Mouse (Mus musculus): Measurements from ENCODE around the gene Trap1a. TPM values are rescaled to one million over a fixed set of nuclear protein-coding genes. Genes with fewer than 3 reads are reported as not detected.
"Not testable (repeated sequence)": the region's sequence is repeated elsewhere in the genome, so short reads cannot be mapped to it uniquely, and the experiment has no call there.

Trap1a gene
- not detected for total RNA-seq (2021)
- long read RNA-seq, experiment 1 = 0 reads
- long read RNA-seq, experiment 2 = 0 reads

DNA sequence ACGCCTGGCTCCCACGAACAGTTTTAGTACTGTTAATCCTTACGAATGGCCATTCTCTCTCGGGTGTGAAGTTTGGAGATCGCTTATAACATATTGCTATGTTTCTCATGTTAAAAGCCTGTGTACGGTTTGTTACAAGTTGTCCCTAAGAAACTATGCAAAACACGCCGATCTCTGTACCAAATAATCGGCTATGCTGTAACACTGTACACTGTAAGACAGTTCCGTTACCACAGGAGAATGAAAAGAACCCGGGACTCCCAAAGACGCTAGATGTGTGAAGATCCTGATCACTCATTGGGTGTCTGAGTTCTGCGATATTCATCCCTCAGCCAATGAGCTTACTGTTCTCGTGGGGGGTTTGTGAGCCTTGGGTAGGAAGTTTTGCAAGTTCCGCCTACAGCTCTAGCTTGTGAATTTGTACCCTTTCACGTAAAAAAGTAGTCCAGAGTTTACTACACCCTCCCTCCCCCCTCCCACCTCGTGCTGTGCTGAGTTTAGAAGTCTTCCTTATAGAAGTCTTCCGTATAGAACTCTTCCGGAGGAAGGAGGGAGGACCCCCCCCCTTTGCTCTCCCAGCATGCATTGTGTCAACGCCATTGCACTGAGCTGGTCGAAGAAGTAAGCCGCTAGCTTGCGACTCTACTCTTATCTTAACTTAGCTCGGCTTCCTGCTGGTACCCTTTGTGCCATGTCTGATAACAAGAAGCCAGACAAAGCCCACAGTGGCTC is at the start of gene Trap1a:
Gene Trap1a (plus strand): TSS at position 421 of the 732 bp plus-strand sequence.
- intact Hi-C loops (cut with DNase I) = no loop called here
- no peak within 1 kb of the TSS for H3K27ac ChIP-seq
- DNase-seq = no peak
- TF ChIP-seq CTCF (IDR thresholded peaks at IDR 0.05) = no peak
- H3K4me3 ChIP-seq = no peak within 1 kb of the TSS

DNA sequence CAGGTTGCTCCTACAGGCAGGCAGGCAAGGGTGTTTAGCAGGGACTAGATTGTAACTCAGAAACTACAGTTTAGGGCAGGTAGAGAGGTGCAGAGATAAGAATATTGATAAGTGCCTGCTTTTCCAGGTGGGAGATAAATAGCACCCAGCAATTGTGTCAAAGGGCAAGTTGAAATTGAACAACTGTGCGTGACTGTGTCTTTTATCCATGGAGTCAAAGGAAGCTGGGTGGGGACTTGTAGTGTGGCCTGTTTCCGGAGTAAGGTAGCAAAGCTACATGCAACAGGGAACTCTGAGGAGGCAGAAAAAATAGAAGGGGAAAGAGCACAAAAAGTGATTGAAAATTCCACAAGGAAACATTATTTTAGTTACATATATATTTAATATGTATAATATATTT is 40.4 kb upstream of the Trap1a start:
- no peak for DNase-seq
- intact Hi-C loops (cut with DNase I) = no loop called here
- no peak for TF ChIP-seq CTCF (IDR thresholded peaks at IDR 0.05)
- Histone ChIP-seq H3K4me3 (no peak overlapping the region), H3K27ac (no peak overlapping the region)

DNA sequence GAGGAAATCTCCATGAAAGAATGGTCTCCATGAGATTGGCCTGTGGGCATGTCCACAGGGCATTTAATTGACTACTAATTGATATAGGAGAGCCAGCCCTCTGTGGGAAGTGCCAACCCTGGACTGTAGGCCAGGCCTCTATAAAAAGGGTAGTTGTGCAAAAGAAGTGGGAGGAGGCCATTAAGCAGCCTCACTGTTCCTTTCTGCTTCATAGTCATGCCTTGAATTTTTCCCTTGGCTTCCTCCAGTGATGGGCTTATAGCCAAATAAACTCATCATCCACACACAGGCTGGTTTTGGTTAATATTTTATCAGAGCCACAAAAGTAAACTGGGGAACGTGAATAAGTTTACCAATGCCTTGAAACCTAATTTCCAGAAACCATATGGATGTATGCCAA is 38.2 kb upstream of the Trap1a start:
- TF ChIP-seq CTCF (IDR thresholded peaks at IDR 0.05) = no peak
- intact Hi-C loops (cut with DNase I) = no loop called here
- no peak for DNase-seq
- no peak overlapping the region for H3K27ac ChIP-seq
- no peak overlapping the region for H3K4me3 ChIP-seq

DNA sequence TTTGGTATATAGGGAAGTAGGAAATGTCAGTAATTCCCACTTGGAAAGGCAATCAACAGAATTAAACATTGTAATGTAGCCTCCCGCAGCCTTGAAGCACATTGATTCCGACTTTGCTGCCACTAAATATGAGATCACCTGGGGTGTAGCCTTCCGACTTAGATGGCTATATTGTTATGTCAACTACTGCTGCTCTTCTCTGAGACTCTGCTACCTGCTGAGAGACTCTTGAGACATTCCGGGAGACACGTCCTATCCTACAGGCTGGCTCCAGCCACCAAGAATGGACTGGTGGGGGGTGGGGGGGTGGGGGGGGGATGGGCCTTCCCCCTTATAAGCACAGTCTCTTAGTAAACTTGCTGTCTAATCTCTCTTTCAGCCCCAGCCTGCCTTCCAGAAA is 16.1 kb upstream of the Trap1a start:
- DNase-seq; intact Hi-C loops (cut with DNase I); H3K4me3 ChIP-seq; H3K27ac ChIP-seq: not testable (repeated sequence)

DNA sequence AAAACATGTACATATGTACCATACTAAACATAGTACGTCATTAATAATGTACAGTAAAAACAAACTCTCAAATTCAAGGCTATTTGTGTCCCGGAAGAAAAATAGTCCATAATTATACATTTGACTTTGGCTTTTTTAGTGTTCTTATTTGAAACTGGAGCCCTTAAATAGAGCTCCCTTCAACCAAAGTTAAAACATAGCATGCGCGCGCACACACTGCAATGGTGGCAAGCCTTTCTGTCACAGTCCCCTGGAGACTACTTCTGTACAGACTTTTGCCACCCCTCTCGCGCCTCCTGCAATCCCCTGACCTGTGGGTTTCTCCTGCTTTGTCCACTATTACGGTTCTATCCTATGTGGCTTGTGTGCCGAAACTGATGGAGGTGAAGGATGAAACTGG is 900 bp upstream of the Trap1a start:
- intact Hi-C loops (cut with DNase I) = no loop called here
- DNase-seq = no peak

DNA sequence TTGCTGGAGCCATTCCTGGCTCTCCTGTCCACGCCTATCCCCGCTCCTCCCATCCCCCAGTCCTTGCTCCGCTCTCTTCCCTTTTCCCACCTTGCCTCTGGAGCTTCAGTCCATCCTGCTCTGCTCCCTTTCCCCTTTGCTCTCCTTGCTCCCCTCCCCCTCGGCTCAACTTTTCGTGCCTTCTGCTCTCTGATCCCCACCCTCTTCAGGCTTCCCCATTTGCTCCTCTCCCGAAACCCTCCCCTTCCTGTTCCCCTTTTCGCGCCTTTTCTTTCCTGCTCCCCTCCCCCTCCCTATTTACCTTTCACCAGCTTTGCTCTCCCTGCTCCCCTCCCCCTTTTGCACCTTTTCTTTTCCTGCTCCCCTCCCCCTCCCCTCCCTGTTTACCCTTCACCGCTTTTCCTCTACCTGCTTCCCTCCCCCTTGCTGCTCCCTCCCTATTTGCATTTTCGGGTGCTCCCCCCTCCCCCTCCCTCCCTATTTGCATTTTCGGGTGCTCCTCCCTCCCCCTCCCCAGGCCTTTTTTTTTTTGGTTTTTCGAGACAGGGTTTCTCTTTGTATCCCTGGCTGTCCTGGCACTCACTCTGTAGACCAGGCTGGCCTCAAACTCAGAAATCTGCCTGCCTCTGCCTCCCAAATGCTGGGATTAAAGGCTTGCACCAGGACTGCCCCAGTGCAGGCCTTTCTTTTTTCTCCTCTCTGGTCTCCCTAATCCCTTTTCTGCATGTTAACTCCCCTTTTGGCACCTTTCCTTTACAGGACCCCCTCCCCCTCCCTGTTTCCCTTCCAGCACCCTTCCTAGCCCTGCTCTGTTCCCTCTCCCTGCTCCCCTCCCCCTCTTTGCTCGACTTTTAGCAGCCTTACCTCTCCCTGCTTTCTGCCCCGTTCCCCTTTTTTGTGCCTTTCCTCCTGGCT is 1.3 kb downstream of the Trap1a start:
- intact Hi-C loops (cut with DNase I) = no loop called here
- Histone ChIP-seq H3K27ac (no peak overlapping the region), H3K4me3 (no peak overlapping the region)
- no peak for TF ChIP-seq CTCF (IDR thresholded peaks at IDR 0.05)
- DNase-seq = no peak

More for the DNA sequence above, 900 bp upstream of the Trap1a start:
- no peak overlapping the region for H3K4me3 ChIP-seq
- TF ChIP-seq CTCF (IDR thresholded peaks at IDR 0.05) = no peak
- H3K27ac ChIP-seq = no peak overlapping the region

DNA sequence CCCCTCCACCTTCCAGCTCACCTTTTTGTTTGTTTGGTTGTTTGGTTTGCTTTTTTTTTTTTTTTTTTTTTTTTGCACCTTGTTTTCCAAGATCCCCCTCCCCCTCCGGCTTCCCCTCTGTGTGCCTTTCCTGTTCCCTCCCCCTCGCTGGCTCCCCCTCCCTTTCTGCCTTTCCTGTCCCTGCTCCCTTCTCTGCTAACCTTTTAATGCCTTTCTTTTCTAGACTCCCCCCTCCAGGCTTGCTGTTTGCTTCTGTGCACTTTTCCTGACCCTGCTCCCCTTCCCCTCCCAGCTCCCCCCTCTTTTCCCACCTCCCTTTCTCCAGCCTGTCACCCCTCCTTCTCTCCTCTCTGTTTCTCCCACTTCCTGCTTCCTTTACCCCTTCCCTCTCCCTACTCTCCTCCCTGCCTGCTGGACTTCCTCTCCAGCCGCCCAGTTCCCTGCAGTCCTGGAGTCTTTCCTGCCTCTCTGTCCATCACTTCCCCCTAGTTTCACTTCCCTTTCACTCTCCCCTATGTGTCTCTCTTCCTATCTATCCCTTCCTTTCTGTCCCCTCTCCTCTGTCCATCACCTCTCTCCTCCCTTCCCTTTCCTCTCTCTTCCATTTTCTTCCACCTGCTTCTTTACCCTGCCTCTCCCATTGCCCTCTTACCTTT is 2.1 kb downstream of the Trap1a start:
- H3K27ac ChIP-seq = no peak overlapping the region
- TF ChIP-seq CTCF (IDR thresholded peaks at IDR 0.05) = no peak
- no peak overlapping the region for H3K4me3 ChIP-seq
- DNase-seq = no peak
- intact Hi-C loops (cut with DNase I) = no loop called here

DNA sequence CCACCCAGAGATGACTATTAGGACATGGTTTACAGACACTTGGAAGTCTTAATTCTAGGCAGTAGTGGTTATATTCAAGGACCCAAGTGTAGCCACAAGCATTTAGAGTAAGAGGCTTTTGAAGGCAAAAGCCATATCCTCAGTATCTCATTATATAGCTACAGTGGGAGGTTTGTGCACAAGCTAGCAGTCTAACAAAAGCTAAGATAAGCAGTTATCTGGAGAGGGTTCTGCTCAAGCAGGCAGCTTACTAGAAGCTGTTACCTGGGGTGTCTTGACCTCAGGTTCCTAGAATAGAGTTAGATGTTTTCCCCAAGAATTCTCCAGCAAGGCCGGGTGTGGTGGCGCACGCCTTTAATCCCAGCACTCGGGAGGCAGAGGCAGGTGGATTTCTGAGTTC is 6.1 kb downstream of the Trap1a start:
- Histone ChIP-seq H3K27ac (no peak overlapping the region), H3K4me3 (no peak overlapping the region)
- intact Hi-C loops (cut with DNase I) = no loop called here
- TF ChIP-seq CTCF (IDR thresholded peaks at IDR 0.05) = no peak
- no peak for DNase-seq

DNA sequence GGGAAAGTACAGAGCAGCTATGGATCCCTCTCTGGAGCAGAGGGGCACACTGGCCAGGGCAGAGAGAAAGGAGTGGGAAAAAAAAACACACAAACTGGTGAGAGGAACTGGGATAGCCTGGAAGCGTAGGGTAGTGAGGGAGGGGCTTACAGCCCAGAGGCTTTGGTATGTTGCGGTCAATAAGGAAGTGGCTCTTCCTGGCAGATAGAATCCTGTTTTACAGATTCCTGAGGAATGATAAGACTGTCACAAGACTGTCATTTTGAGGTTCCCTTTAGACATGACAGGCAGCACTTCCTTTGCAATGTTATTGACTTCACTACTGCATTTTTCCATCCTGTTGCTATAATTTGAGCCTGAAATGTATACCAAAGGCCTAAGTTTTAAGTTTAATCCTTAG is 7.7 kb downstream of the Trap1a start:
- no peak overlapping the region for H3K4me3 ChIP-seq
- no peak for TF ChIP-seq CTCF (IDR thresholded peaks at IDR 0.05)
- intact Hi-C loops (cut with DNase I) = no loop called here
- no peak for DNase-seq
- H3K27ac ChIP-seq = no peak overlapping the region

DNA sequence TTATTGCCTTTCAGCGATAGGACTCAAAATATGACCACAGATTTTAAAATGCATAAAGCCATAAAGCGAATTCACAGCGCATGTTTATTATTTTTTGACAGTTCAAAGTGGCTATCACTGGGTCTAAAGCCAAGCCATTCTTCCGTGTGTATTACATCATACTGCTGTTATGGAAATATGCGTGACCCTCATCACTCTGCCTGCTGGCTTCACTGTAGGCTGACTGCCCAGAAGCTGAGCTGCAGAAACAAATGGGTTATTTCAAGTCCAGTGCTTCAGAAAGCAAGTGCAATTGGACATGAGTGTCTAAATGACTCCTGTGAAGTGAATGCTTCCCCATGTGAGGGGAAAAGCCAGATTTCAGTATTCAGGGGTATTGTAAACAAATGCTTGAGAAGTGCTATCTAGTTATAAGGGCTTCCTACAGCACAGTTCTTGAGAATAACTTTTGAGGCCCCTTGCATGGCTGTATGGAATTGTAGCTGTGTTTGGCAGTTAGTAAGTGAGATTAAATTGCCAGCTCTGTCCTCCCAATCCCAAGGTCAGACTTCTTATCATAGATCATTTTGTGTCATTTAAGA is 18.8 kb downstream of the Trap1a start:
- no peak for TF ChIP-seq CTCF (IDR thresholded peaks at IDR 0.05)
- H3K27ac ChIP-seq = no peak overlapping the region
- H3K4me3 ChIP-seq = no peak overlapping the region
- intact Hi-C loops (cut with DNase I) = no loop called here
- DNase-seq = no peak

DNA sequence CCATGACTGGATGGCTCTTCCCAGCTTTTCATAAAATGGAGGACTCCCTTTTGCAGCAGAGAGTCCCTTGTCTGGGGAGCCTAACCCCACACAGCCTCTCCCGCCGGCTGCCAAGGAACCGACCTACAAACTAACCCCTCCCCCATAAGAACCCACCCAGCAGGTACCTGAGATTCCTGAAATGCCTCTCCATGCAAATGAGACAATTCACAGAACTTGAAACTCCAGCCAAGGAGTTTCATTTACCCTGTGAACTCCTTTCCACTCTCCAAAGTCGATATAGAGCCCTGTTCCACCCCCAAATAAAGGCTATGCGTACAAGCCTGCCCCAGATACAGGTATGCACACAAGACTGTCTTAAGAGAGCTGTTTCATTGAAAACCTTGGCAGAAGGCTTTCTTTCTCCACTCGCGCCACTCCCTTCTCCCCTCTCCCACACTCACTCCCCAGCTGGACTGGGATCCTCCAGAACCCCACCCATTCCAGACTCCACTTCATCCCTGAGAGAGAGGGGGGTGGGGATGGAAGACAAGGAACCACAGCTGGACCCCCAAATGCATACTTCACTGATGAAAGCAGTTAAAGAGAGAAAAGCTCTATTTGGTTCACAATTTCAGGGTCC is 24.3 kb downstream of the Trap1a start:
- no peak for TF ChIP-seq CTCF (IDR thresholded peaks at IDR 0.05)
- no peak overlapping the region for H3K4me3 ChIP-seq
- intact Hi-C loops (cut with DNase I) = no loop called here
- H3K27ac ChIP-seq = no peak overlapping the region
- no peak for DNase-seq

DNA sequence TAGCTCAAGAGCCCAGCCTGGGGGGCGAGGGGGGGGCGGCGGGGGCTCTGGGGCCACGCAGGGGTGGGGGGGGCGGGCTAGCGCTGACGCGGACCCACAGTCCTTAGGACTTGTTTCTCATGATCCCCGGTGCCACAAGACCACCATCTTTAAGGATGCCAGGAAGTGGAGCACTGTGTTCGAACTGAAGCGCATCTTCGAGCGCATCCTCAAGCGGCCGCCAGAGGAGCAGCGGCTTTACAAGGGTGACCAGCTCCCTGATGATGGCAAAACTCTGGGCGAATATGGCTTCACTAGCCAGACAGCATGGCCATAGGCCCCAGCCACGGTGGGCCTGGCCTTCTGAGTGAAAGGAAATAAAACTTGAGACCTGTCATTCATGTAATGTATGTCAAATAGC is 24.9 kb downstream of the Trap1a start:
- intact Hi-C loops (cut with DNase I) = no loop called here
- DNase-seq = no peak
- H3K4me3 ChIP-seq = no peak overlapping the region
- no peak overlapping the region for H3K27ac ChIP-seq
- TF ChIP-seq CTCF (IDR thresholded peaks at IDR 0.05) = no peak
